Mouse (Mus musculus) CH12.LX (cell line): ENCODE measurements at regions not wholly inside any gene's neighbourhood (a gene's known extent, or its start where the extent isn't known, plus 50 kb on each side); places are given as distances from the start of the nearest gene placed in this dataset.

Source experiments
- DNase-seq: peaks from one replicate; pipeline ENCODE4 v3.0.0-alpha.2; 2013; ENCODE audit errors: extremely low read depth
- H3K27ac ChIP-seq: 2 replicates; pipeline ENCODE4 v1.5.1; 2012; ENCODE audit warnings: low read depth, mild to moderate bottlenecking, control low read depth, moderate library complexity; ENCODE audit not compliant: insufficient read depth
- H3K27me3 ChIP-seq: replicated peaks from 2 replicates; pipeline ENCODE3; 2012; ENCODE audit warnings: inconsistent platforms
- H3K36me3 ChIP-seq, 2 experiments: replicated peaks in 1 of 2; 2 replicates each; pipeline versions ENCODE3 to v1.6.1; 2012; ENCODE audit warnings: inconsistent platforms in 1 of 2, low read length in 1 of 2, mild to moderate bottlenecking in 1 of 2, mixed read lengths in 1 of 2, moderate library complexity in 1 of 2; ENCODE audit not compliant: control insufficient read depth in 1 of 2, insufficient read depth in 1 of 2
- H3K4me1 ChIP-seq, 2 experiments: 2 replicates each; pipeline ENCODE4 v1.6.1; 2012; ENCODE audit warnings: inconsistent platforms in 1 of 2, moderate library complexity in 1 of 2; ENCODE audit not compliant: insufficient read depth in 2 of 2, control insufficient read depth in 1 of 2
- H3K4me2 ChIP-seq: 2 replicates; pipeline ENCODE4 v1.6.1; 2012; ENCODE audit warnings: low read depth, mild to moderate bottlenecking, control low read depth; ENCODE audit not compliant: poor library complexity, insufficient read depth, severe bottlenecking
- H3K4me3 ChIP-seq, 3 experiments: fragments of 150-350 bp in 1 of 3; sonication (generic) in 1 of 3; replicated peaks in 1 of 3; 2 replicates each; pipeline versions ENCODE3 to v1.5.1; 2011 to 2012; ENCODE audit warnings: low read depth in 2 of 3, low read length in 2 of 3, mild to moderate bottlenecking in 2 of 3, moderate library complexity in 2 of 3, control low read depth in 1 of 3, improper control_type of control experiment in 1 of 3, inconsistent platforms in 1 of 3, mixed read lengths in 1 of 3; ENCODE audit not compliant: poor library complexity in 1 of 3
- H3K79me2 ChIP-seq: replicated peaks from 2 replicates; pipeline ENCODE4 v1.6.1; 2012; ENCODE audit warnings: mild to moderate bottlenecking, moderate library complexity; ENCODE audit not compliant: control insufficient read depth, poor library complexity, insufficient read depth, severe bottlenecking; ENCODE audit errors: extremely low read depth
- H3K9ac ChIP-seq: 2 replicates; pipeline ENCODE4 v1.6.1; 2012; ENCODE audit warnings: low read depth, mild to moderate bottlenecking, control low read depth, moderate library complexity; ENCODE audit not compliant: insufficient read depth
- H3K9me3 ChIP-seq: replicated peaks from 2 replicates; pipeline ENCODE3; 2012; ENCODE audit warnings: low read length, inconsistent platforms, mixed read lengths
- BHLHE40 ChIP-seq: IDR thresholded peaks from 2 replicates; pipeline ENCODE4 v1.6.1; 2011; ENCODE audit warnings: mild to moderate bottlenecking, low read depth, low read length, improper control_type of control experiment
- CTCF ChIP-seq, 2 experiments: IDR thresholded peaks in 1 of 2; conservative IDR thresholded peaks in 1 of 2; 2 replicates each; pipeline ENCODE4 v1.5.1; 2011 to 2012; ENCODE audit warnings: low read depth in 2 of 2, low read length in 2 of 2, improper control_type of control experiment in 1 of 2, inconsistent platforms in 1 of 2, mild to moderate bottlenecking in 1 of 2, moderate library complexity in 1 of 2
- E2F4 ChIP-seq: IDR thresholded peaks from 2 replicates; pipeline ENCODE4 v1.6.1; 2011; ENCODE audit warnings: low read depth, low read length, improper control_type of control experiment; ENCODE audit not compliant: insufficient replicate concordance
- ELF1 ChIP-seq: IDR thresholded peaks from 2 replicates; pipeline ENCODE4 v1.6.1; 2014; ENCODE audit warnings: low read depth, mild to moderate bottlenecking, inconsistent platforms, low read length, improper control_type of control experiment
- EP300 ChIP-seq: IDR thresholded peaks from 2 replicates; pipeline ENCODE4 v1.6.1; 2011; ENCODE audit warnings: low read length, improper control_type of control experiment
- HCFC1 ChIP-seq: IDR thresholded peaks from 2 replicates; pipeline ENCODE4 v1.6.1; 2012; ENCODE audit warnings: low read depth, mild to moderate bottlenecking, inconsistent platforms, low read length, improper control_type of control experiment
- IRF4 ChIP-seq: IDR thresholded peaks from 2 replicates; pipeline ENCODE4 v1.6.1; 2014; ENCODE audit warnings: low read depth, mild to moderate bottlenecking, inconsistent platforms, low read length, improper control_type of control experiment
- JUND ChIP-seq: conservative IDR thresholded peaks from 2 replicates; pipeline ENCODE4 v1.6.1; 2011; ENCODE audit warnings: low read depth, low read length, improper control_type of control experiment
- KAT2A ChIP-seq: IDR thresholded peaks from 2 replicates; pipeline ENCODE4 v1.6.1; 2012; ENCODE audit warnings: low read length, improper control_type of control experiment, inconsistent platforms; ENCODE audit not compliant: insufficient replicate concordance
- MAFK ChIP-seq: IDR thresholded peaks from 2 replicates; pipeline ENCODE4 v1.6.1; 2011; ENCODE audit warnings: low read length, improper control_type of control experiment; ENCODE audit not compliant: insufficient replicate concordance
- MAZ ChIP-seq: IDR thresholded peaks from 2 replicates; pipeline ENCODE4 v1.6.1; 2012; ENCODE audit warnings: low read depth, mild to moderate bottlenecking, inconsistent platforms, low read length, improper control_type of control experiment, moderate library complexity
- NRF1 ChIP-seq: IDR thresholded peaks from 2 replicates; pipeline ENCODE4 v1.6.1; 2014; ENCODE audit warnings: low read depth, mild to moderate bottlenecking, inconsistent platforms, low read length, improper control_type of control experiment, moderate library complexity
- RCOR1 ChIP-seq: conservative IDR thresholded peaks from 2 replicates; pipeline ENCODE4 v1.6.1; 2012; ENCODE audit warnings: low read depth, mild to moderate bottlenecking, inconsistent platforms, low read length, improper control_type of control experiment
- SIN3A ChIP-seq: IDR thresholded peaks from 2 replicates; pipeline ENCODE4 v1.6.1; 2012; ENCODE audit warnings: low read length, improper control_type of control experiment, inconsistent platforms
- USF1 ChIP-seq: IDR thresholded peaks from 2 replicates; pipeline ENCODE4 v1.6.1; 2014; ENCODE audit warnings: low read depth, mild to moderate bottlenecking, inconsistent platforms, low read length, improper control_type of control experiment
- dilution Hi-C: fragments of 300-500 bp; cut with MboI; formaldehyde crosslinking; loops from 2 replicates; pipeline ENCODE4 v1.14.3; 2020; ENCODE audit warnings: low sequenced_read_pairs; ENCODE audit not compliant: extremely low pct_unique_long_range_greater_than_20kb, extremely low pct_ligation_motif_present
- in situ Hi-C: fragments of 300-500 bp; cut with MboI; formaldehyde crosslinking; loops from 3 replicates; pipeline ENCODE4 v1.14.3; 2019; ENCODE audit warnings: low sequenced_read_pairs, low pct_ligation_motif_present, low pct_unique_long_range_greater_than_20kb, mixed read lengths

DNA sequence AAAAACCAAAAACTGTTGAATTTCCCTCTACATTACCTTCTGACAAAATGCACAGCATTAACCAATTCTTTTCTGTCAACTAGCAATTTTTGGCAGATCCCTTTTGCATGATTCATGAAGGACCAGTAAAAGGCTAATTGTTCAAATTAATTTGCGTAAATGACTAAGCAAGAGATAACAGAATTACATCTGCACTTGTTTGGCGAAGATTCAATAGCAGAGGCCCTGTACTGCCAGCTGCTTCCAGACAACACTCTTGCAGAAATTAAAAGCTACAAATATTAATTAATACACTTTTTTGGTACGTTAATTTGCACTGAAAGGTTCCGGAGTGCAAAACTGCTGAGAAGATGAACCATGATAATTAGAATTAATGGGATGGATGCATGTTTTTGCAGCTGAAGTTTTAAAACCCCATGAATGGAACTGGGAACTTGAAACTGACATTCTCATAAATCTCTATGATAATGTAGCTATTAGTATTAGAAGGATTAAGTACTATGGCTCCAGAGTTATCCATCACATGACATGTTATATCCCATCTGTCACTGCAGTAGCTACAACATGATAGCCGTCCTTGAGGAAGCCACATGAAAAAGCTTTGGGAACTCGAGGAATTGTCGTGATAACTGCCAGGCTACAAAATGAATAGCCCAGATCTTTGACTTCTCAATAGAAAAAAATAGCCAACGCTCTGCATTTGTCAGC, 1479.3 kb upstream of the Acvr2a start:
- DNase-seq: no peak
- TF ChIP-seq SIN3A: no peak
- no peak for TF ChIP-seq RCOR1
- no peak for TF ChIP-seq MAZ
- TF ChIP-seq NRF1: no peak
- no peak for TF ChIP-seq KAT2A
- TF ChIP-seq BHLHE40: no peak
- no peak for TF ChIP-seq IRF4
- no peak for TF ChIP-seq CTCF (conservative IDR thresholded peaks at IDR 0.05 in 1 of 2, IDR thresholded peaks at IDR 0.05 in 1 of 2; ENCODE audit: low read depth in 2 of 2, low read length in 2 of 2)
- TF ChIP-seq HCFC1: no peak
- TF ChIP-seq MAFK: no peak
- TF ChIP-seq ELF1: no peak
- no peak for TF ChIP-seq JUND
- no peak for TF ChIP-seq USF1
- TF ChIP-seq EP300: no peak
- H3K4me2 ChIP-seq: no peak overlapping the region
- no peaks in the 10 kb centered on the region for H3K79me2 ChIP-seq
- H3K4me1 ChIP-seq: no peaks in the 10 kb centered on the region
- H3K27me3 ChIP-seq: no peaks in the 10 kb centered on the region
- in situ Hi-C loops (no loop called here), dilution Hi-C loops (no loop called here)
- no peak overlapping the region for H3K4me3 ChIP-seq
- H3K27ac ChIP-seq: no peak overlapping the region
- H3K9me3 ChIP-seq: no peaks in the 10 kb centered on the region
- no peaks in the 10 kb centered on the region for H3K36me3 ChIP-seq
- no peak overlapping the region for H3K9ac ChIP-seq

DNA sequence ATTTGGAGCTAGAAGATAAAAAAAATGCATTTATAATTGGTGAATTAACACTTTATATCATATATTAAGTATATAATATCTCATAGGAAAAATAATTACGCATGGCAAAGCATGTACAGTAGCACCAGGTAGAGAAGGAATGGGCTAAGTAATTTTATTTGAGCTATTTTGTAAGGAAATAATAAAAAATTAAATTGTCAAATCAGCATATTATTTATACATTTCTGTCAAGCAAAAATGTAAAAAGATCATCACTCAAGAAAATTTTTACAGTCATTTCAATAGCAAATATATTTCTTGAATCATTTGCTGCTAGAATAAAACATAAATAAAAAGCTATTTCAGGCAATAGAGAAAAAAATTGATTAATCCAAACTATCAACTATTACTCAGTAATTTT, 1450.4 kb upstream of the Acvr2a start:
- no peak overlapping the region for H3K4me3 ChIP-seq
- H3K4me2 ChIP-seq: no peak overlapping the region
- no peak overlapping the region for H3K9ac ChIP-seq
- in situ Hi-C loops: no loop called here
- H3K36me3 ChIP-seq: no peaks in the 10 kb centered on the region
- dilution Hi-C loops: no loop called here
- H3K9me3 ChIP-seq: no peaks in the 10 kb centered on the region
- TF ChIP-seq E2F4 (no peak), MAFK (peak; percentile 55; the same call in 1 of the 2 replicates)
- H3K79me2 ChIP-seq: no peaks in the 10 kb centered on the region
- no peaks in the 10 kb centered on the region for H3K27me3 ChIP-seq
- no peak for DNase-seq
- H3K4me1 ChIP-seq: no peaks in the 10 kb centered on the region
- no peak overlapping the region for H3K27ac ChIP-seq
